Mouse (Mus musculus): ENCODE data around the gene Simc1. TPM values are rescaled to one million over a fixed set of nuclear protein-coding genes. Genes with fewer than 3 reads are reported as not detected.
A peak's percentile ranks its signal among the peaks of the same experiment; 100 is the strongest.

Simc1 gene
- polyA plus RNA-seq, 1 experiment from 2014 or later: 26.3 TPM

- Histone ChIP-seq H3K27ac (ENCODE audit: low read length) (no peak overlapping the region), H3K4me3 (replicated peaks; ENCODE audit: low read length) (no peak overlapping the region), H3K4me2 (ENCODE audit: low read length) (no peak overlapping the region), H3K4me1 (replicated peaks; ENCODE audit: control insufficient read depth, insufficient read depth, low read length) (peaks cover 18% of the 10 kb centered on the region), H3K27me3 (replicated peaks; ENCODE audit: control insufficient read depth, insufficient read depth, low read length) (no peaks in the 10 kb centered on the region), H3K9ac (replicated peaks; ENCODE audit: low read depth, low read length) (no peak overlapping the region), H3K9me3 (ENCODE audit: control insufficient read depth, low read length) (no peaks in the 10 kb centered on the region), H3K36me3 (ENCODE audit: control insufficient read depth, insufficient read depth) (peaks cover 24% of the 10 kb centered on the region)
- no peak for ATAC-seq
- WGBS: 82% methylated on average over 7 of the region's 7 CpGs
These were observed 59.0 kb downstream of the Simc1 start for GRCm38 (mm10) chr13:54562562-54562961.

DNA sequence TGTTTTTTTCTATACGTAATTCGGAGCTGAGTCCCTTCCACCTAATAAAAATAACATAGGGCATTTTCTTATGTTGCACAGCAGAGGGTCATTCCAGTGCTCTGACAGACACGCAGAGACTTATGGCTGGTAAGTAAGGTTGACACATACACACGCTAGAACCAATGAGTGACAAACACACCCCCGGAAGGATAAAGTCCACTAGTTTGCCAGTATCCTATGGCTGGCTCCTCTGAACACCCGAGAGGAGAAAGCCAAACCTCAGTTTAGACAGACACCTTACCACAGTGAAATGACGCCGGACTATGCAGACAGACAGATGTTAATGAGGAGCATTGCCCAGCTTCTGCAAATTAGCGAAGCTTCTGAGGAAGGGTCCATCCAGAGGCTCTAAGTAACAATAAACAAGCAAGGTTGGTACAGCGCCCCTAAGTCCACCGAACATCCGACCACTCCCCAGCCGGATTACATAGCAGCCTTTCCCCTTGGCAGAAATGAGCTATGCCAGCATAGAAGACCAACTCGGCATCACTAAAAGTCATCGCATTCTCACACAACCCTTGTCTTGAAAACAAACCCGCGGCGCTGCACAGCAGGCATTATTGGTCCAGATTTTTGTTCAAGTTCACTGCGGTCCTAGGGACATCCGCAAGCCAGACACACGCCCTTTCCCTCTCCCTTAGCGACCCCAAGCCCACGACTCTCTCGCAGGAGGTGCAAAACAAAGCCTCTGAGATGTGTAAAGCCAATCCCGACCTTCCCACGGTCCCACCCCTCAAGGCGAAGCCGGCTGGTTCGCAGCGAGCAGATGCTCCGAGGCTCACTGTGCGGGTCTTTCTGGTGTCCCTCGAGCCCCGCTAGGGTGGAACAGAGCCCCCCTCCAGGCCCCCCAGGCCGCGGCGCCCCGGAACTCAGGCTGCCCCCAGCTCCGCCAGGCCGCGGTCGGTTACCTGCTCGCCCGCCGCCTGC lies 60.9 kb downstream of the Simc1 start:
- Histone ChIP-seq H3K36me3 (ENCODE audit: control insufficient read depth, insufficient read depth) (peaks cover 5% of the 10 kb centered on the region; the same call in 1 of the 2 replicates), H3K4me2 (ENCODE audit: low read length) (peak overlapping the region; percentile 62), H3K9me3 (ENCODE audit: control insufficient read depth, low read length) (no peaks in the 10 kb centered on the region), H3K4me3 (replicated peaks; ENCODE audit: low read length) (peak overlapping the region; percentile 95), H3K4me1 (replicated peaks; ENCODE audit: control insufficient read depth, insufficient read depth, low read length) (peaks cover 18% of the 10 kb centered on the region), H3K27me3 (replicated peaks; ENCODE audit: control insufficient read depth, insufficient read depth, low read length) (no peaks in the 10 kb centered on the region), H3K9ac (replicated peaks; ENCODE audit: low read depth, low read length) (peak overlapping the region; percentile 98), H3K27ac (ENCODE audit: low read length) (peak overlapping the region; percentile 74)
- ATAC-seq: peak; percentile 65
- WGBS: 11% methylated on average over 45 of the region's 45 CpGs

GRCm38 (mm10) chr13:54565201-54565581 lies 61.6 kb downstream of the Simc1 start, which contains the start of gene 4833439L19Rik:
Gene 4833439L19Rik (minus strand): TSS chr13:54565435.
- 0% methylated on average over 27 of the region's 27 CpGs for WGBS
- Histone ChIP-seq H3K9ac (replicated peaks; ENCODE audit: low read depth, low read length) (peak within 1 kb of the TSS; percentile 98), H3K4me3 (replicated peaks; ENCODE audit: low read length) (peak within 1 kb of the TSS; percentile 95), H3K36me3 (ENCODE audit: control insufficient read depth, insufficient read depth) (peaks cover under 1% of the 10 kb centered on the region; the same call in 1 of the 2 replicates), H3K27me3 (replicated peaks; ENCODE audit: control insufficient read depth, insufficient read depth, low read length) (no peaks in the 10 kb centered on the region), H3K4me1 (replicated peaks; ENCODE audit: control insufficient read depth, insufficient read depth, low read length) (peaks cover 18% of the 10 kb centered on the region), H3K27ac (ENCODE audit: low read length) (peak within 1 kb of the TSS; percentile 74), H3K4me2 (ENCODE audit: low read length) (peak within 1 kb of the TSS; percentile 76), H3K9me3 (ENCODE audit: control insufficient read depth, low read length) (no peaks in the 10 kb centered on the region)
- ATAC-seq: peak; percentile 99

- H3K4me1 ChIP-seq (replicated peaks; ENCODE audit: control insufficient read depth, insufficient read depth, low read length): peaks cover 18% of the 10 kb centered on the region
- H3K27me3 ChIP-seq (replicated peaks; ENCODE audit: control insufficient read depth, insufficient read depth, low read length): no peaks in the 10 kb centered on the region
- H3K27ac ChIP-seq (ENCODE audit: low read length): peak overlapping the region; percentile 41; the same call in 1 of the 2 replicates
- H3K4me2 ChIP-seq (ENCODE audit: low read length): peak overlapping the region; percentile 76
- H3K36me3 ChIP-seq (ENCODE audit: control insufficient read depth, insufficient read depth): no peaks in the 10 kb centered on the region; the same call in 1 of the 2 replicates
- 37% methylated on average over 8 of the region's 8 CpGs for WGBS
- no peaks in the 10 kb centered on the region for H3K9me3 ChIP-seq (ENCODE audit: control insufficient read depth, low read length)
- peak overlapping the region; percentile 95 for H3K4me3 ChIP-seq (replicated peaks; ENCODE audit: low read length)
- peak overlapping the region; percentile 98; the same call in 1 of the 2 replicates for H3K9ac ChIP-seq (replicated peaks; ENCODE audit: low read depth, low read length)
- peak; percentile 45 for ATAC-seq
These were observed 62.2 kb downstream of the Simc1 start for GRCm38 (mm10) chr13:54565594-54566345.

DNA sequence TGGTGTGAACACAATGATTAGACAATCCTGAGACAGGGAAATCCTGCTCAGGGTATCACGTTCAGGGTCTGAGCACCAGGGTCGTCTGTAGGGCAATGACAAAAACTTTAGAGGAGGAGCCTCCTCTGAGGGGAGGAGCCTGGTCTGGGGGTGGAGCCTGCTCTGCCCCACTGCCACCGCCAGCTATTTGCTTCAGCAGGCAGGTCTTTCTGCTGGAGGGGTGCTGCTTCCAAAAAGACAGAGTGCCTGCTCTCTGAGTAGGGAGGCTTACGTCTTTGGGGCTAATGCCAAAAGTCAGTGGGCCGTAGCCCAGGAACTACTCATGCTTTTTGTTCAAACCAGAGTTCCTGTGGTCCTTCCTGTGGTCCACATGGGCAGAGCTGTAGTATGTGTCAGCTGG lies 64.8 kb downstream of the Simc1 start:
- Histone ChIP-seq H3K4me1 (replicated peaks; ENCODE audit: control insufficient read depth, insufficient read depth, low read length) (peaks cover 15% of the 10 kb centered on the region), H3K36me3 (ENCODE audit: control insufficient read depth, insufficient read depth) (no peaks in the 10 kb centered on the region), H3K27ac (ENCODE audit: low read length) (no peak overlapping the region), H3K9ac (replicated peaks; ENCODE audit: low read depth, low read length) (no peak overlapping the region), H3K9me3 (ENCODE audit: control insufficient read depth, low read length) (no peaks in the 10 kb centered on the region), H3K4me3 (replicated peaks; ENCODE audit: low read length) (no peak overlapping the region), H3K27me3 (replicated peaks; ENCODE audit: control insufficient read depth, insufficient read depth, low read length) (no peaks in the 10 kb centered on the region), H3K4me2 (ENCODE audit: low read length) (no peak overlapping the region)
- ATAC-seq: no peak
- 37% methylated on average over 5 of the region's 5 CpGs for WGBS

GRCm38 (mm10) chr13:54569282-54569681 lies 65.7 kb downstream of the Simc1 start:
- Histone ChIP-seq H3K27ac (ENCODE audit: low read length) (no peak overlapping the region), H3K4me3 (replicated peaks; ENCODE audit: low read length) (no peak overlapping the region), H3K9ac (replicated peaks; ENCODE audit: low read depth, low read length) (no peak overlapping the region), H3K36me3 (ENCODE audit: control insufficient read depth, insufficient read depth) (no peaks in the 10 kb centered on the region), H3K4me2 (ENCODE audit: low read length) (no peak overlapping the region), H3K27me3 (replicated peaks; ENCODE audit: control insufficient read depth, insufficient read depth, low read length) (no peaks in the 10 kb centered on the region; the same call in 1 of the 2 replicates), H3K9me3 (ENCODE audit: control insufficient read depth, low read length) (no peaks in the 10 kb centered on the region), H3K4me1 (replicated peaks; ENCODE audit: control insufficient read depth, insufficient read depth, low read length) (peaks cover 8% of the 10 kb centered on the region)
- WGBS: 67% methylated on average over 1 of the region's 1 CpGs
- ATAC-seq: no peak

GRCm38 (mm10) chr13:54570736-54571135 lies 67.2 kb downstream of the Simc1 start:
- Histone ChIP-seq H3K36me3 (ENCODE audit: control insufficient read depth, insufficient read depth) (no peaks in the 10 kb centered on the region), H3K9me3 (ENCODE audit: control insufficient read depth, low read length) (no peaks in the 10 kb centered on the region), H3K4me3 (replicated peaks; ENCODE audit: low read length) (no peak overlapping the region), H3K4me2 (ENCODE audit: low read length) (no peak overlapping the region), H3K27ac (ENCODE audit: low read length) (no peak overlapping the region), H3K4me1 (replicated peaks; ENCODE audit: control insufficient read depth, insufficient read depth, low read length) (peaks cover 8% of the 10 kb centered on the region), H3K27me3 (replicated peaks; ENCODE audit: control insufficient read depth, insufficient read depth, low read length) (no peaks in the 10 kb centered on the region; the same call in 1 of the 2 replicates), H3K9ac (replicated peaks; ENCODE audit: low read depth, low read length) (no peak overlapping the region)
- ATAC-seq: no peak
- WGBS: 73% methylated on average over 4 of the region's 4 CpGs

- 16% methylated on average over 2 of the region's 2 CpGs for WGBS
- Histone ChIP-seq H3K4me2 (ENCODE audit: low read length) (no peak overlapping the region), H3K36me3 (ENCODE audit: control insufficient read depth, insufficient read depth) (no peaks in the 10 kb centered on the region), H3K4me1 (replicated peaks; ENCODE audit: control insufficient read depth, insufficient read depth, low read length) (peaks cover 16% of the 10 kb centered on the region), H3K9me3 (ENCODE audit: control insufficient read depth, low read length) (no peaks in the 10 kb centered on the region), H3K27ac (ENCODE audit: low read length) (no peak overlapping the region), H3K9ac (replicated peaks; ENCODE audit: low read depth, low read length) (no peak overlapping the region), H3K27me3 (replicated peaks; ENCODE audit: control insufficient read depth, insufficient read depth, low read length) (no peaks in the 10 kb centered on the region; the same call in 1 of the 2 replicates), H3K4me3 (replicated peaks; ENCODE audit: low read length) (no peak overlapping the region)
- ATAC-seq: no peak
These were observed 68.1 kb downstream of the Simc1 start for GRCm38 (mm10) chr13:54571637-54572036.

DNA sequence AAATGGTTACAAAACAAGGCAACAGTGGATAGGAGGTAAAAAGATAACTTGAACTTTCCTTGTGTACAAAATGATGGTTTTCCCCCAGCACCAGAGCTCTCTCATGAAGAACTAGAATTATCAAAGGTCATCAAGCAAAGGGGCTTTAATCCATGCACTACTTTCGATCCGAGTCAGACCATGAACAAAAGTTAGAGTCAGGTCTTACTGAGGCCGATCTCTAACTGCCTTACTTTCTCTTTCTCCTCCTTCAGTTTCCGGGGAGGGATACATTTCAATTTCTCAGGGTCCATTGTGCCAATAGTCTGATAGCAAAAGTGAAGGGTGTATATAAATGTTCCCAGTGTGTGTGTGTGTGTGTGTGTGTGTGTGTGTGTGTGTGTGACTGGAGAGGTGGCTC lies 69.0 kb downstream of the Simc1 start:
- H3K27ac ChIP-seq (ENCODE audit: low read length): no peak overlapping the region
- peaks cover 19% of the 10 kb centered on the region for H3K4me1 ChIP-seq (replicated peaks; ENCODE audit: control insufficient read depth, insufficient read depth, low read length)
- H3K9ac ChIP-seq (replicated peaks; ENCODE audit: low read depth, low read length): no peak overlapping the region
- no peaks in the 10 kb centered on the region for H3K36me3 ChIP-seq (ENCODE audit: control insufficient read depth, insufficient read depth)
- no peak overlapping the region for H3K4me3 ChIP-seq (replicated peaks; ENCODE audit: low read length)
- H3K27me3 ChIP-seq (replicated peaks; ENCODE audit: control insufficient read depth, insufficient read depth, low read length): no peaks in the 10 kb centered on the region; the same call in 1 of the 2 replicates
- no peak for ATAC-seq
- WGBS: 78% methylated on average over 4 of the region's 4 CpGs
- H3K9me3 ChIP-seq (ENCODE audit: control insufficient read depth, low read length): no peaks in the 10 kb centered on the region
- H3K4me2 ChIP-seq (ENCODE audit: low read length): no peak overlapping the region

Measured in forebrain, embryonic 16.5 days (tissue).